Mouse (Mus musculus): ENCODE results near the gene Adrm1.

Gene Adrm1

GRCm38 (mm10) chr2:180219145-180219943, 48.1 kb downstream of the Adrm1 start:
- no peak for DNase-seq (ENCODE audit: low spot score)

DNA sequence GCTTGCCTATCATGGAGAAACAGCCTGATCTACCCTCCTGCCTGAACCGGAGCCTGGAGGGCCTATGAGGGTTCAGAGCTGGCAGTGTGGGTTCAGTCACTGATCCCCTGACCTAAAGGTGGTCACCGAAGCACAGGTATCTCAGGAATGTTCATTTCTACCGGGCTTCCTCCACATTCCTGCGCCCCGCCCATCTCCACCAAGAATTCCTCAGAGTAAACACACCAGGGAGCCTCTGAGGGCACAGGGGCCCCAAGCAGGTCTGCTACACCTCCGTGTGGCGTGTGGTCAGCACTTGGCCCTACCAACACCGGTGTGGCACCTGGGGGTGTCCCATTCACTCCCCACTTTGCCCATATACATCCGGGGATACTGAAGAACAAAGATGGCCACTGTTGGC, 48.9 kb downstream of the Adrm1 start:
- DNase-seq (ENCODE audit: low spot score): no peak

- DNase-seq (ENCODE audit: low spot score): no peak
These were observed 49.8 kb downstream of the Adrm1 start for GRCm38 (mm10) chr2:180221051-180221450.

DNA sequence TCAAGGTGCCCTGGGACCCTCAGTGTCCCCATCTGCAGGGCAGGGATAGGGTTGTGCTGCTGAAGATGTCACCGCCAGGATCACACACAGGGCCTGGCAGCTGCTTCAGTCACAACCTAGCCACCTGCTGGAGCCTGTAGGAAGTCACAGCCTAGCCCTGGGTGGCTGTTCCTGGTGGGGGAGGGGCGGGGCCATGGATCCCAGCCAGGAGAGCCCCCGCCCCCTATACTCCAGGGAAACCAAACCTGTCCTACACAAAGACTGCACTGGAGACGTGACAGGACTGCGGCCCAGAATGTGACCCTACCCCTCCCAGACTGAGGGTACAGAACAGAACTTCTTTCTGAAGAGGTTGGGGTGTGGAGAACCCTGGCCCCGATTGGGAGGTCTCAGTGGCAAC, 51.0 kb downstream of the Adrm1 start:
- no peak for DNase-seq (ENCODE audit: low spot score)

- DNase-seq (ENCODE audit: low spot score): no peak
These were observed 53.4 kb downstream of the Adrm1 start for GRCm38 (mm10) chr2:180224647-180225043.

- no peak for DNase-seq (ENCODE audit: low spot score)
These were observed 53.9 kb downstream of the Adrm1 start for GRCm38 (mm10) chr2:180225044-180225761.
